Mouse (Mus musculus) heart, postnatal 25 days (tissue): ENCODE measurements around the gene Aldoart2. TPM values are rescaled to one million over a fixed set of nuclear protein-coding genes. Genes with fewer than 3 reads are reported as not detected.
A peak's percentile ranks its signal among the peaks of the same experiment; 100 is the strongest.
"Not testable (repeated sequence)": the region's sequence is repeated elsewhere in the genome, so short reads cannot be mapped to it uniquely, and the experiment has no call there.

Experiments used
- DNase-seq: peaks from one replicate; pipeline ENCODE4 v3.0.0; 2022; ENCODE audit warnings: low spot score
- intact Hi-C: fragments of 180-260 bp; cut with DNase I; formaldehyde crosslinking; loops from one replicate; pipeline ENCODE4 v1.15.1; 2025
- total RNA-seq, 2 experiments: library from RNA; stranded (reverse); gene quantifications; 2 replicates each; pipeline ENCODE4 v1.2.3; 2021

The Aldoart2 gene
- total RNA-seq, result not detected

DNA sequence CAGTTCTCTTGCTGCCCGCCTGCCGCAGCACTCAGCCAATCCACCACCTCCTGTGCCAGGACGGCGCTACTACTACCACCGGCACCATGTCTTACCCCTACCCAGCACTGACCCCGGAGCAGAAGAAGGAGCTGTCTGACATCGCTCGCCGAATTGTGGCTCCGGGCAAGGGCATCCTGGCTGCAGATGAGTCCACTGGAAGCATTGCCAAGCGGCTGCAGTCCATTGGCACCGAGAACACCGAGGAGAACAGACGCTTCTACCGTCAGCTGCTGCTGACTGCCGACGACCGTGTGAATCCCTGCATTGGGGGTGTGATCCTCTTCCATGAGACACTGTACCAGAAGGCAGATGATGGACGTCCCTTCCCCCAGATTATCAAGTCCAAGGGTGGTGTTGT is at the start of gene Aldoart2:
Gene Aldoart2 (plus strand): TSS at position 34 of the 400 bp plus-strand sequence.
- intact Hi-C loops, result no loop called here

DNA sequence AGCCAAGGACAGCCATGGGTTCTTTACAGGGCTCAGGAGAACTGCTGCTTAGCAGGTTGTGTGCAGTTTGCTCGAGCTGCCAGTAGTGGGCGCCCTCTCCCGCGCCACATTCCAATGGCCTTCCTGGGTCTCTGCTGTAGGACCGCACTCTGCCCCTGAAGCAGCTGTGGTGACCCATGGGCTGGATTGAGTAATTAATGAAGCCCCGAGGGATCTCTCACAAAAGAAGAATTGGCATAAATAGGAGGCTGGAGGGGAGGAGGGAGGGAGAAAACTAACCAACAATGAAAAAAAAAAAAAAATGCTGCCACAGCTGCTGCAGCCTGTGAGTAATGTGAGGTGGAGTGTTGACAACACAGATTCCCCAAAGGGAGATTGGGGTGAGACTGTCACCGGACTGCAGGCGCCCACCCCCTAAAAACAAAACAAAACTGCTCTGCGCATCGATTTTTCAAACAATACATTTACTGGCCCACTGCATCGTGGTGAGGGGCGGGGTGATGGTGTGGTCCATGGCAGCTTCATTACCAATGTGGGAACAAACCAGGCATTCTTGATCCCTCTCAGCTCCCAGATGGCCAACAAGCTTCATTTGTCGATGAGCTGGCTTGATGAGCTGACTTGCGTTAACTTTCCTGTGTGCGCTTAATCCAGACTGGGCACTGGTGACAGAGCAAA is 46.8 kb upstream of the Aldoart2 start:
- intact Hi-C loops, result no loop called here
- DNase-seq, result peak; percentile 19

More for the DNA sequence above, at the start of gene Aldoart2:
- DNase-seq, result no peak

DNA sequence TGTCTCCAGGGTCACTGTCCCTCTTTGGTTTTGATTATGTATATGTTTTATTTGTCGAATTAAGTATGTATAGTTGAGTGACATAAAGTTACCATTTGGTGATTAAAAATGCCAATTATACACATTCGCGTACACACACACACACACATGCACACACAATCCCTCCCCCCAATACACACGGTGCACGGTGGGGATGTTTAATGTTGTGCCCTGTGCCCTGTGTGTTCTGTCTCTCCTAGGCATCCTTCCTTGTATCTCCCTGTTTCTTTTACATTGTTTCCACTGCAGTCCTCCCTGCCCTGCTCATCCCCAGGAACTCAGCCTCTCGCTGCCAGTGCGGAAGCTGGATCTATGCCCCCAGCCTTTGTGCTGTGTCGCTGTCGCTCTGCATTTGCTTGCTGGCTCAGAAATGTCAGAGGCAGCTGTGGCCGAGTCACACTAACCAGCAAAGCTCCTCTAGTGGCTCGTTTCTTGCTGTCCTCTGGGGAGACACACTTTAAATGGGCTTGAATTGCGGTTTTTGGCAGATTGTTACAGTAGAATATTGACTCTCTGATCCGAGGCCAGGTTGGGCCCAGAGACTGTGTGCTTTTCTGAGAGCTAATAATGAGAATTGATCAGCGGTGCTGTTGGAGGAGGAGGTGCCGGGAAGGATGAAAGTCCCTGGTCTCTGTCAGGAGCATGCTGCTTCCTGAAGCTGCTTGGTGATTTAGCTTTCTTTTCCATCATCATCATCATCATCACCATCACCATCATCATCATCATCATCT is 37.9 kb upstream of the Aldoart2 start:
- intact Hi-C loops, result no loop called here
- DNase-seq, result no peak

DNA sequence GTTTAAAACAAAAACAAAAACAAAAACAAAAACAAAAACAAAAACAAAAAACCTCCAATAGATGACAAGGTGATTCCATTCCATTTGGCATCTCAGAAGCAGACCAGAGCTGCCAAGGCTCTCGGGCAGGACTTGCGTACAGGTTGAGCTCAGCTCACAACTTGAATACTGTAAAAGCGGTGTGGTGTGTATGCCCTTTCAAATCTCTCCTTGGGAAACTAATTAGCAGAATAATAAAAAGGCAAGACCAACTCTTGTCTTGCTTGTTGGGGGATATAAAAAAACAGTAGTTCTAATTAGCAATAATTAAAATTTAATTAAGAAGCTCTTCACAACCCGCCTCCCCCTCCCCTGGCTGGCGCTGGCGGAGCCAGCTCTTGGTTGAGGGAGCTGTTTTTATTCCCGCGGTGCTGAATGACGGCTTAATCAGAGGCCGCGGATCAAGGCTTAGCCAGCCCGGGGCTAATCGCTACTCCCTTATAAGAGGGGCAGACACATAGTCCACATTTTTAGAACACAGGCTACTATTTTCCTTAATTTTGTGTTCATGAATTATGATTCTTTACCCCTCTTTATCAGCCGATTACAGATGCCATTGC is 28.4 kb upstream of the Aldoart2 start:
- intact Hi-C loops, result no loop called here
- no peak for DNase-seq

DNA sequence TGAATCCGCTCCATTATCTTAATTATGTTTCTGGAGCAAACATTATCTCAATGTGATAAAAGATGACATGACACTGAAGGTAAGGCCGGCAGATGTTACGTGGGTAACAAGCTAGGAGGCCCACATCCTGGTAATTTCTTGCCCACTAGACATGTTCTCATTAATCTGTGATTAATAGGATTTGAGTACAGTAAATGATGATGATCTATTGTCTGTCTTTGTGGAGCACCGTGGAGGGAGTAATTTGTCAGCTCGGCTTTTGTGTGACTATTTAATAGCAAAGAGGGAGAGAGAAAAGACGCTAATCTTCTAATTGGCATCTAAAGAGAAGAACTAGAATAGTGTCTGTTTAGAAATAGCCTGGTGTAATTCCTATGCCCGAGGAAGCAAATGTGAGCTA is 27.3 kb upstream of the Aldoart2 start:
- intact Hi-C loops, result no loop called here

DNA sequence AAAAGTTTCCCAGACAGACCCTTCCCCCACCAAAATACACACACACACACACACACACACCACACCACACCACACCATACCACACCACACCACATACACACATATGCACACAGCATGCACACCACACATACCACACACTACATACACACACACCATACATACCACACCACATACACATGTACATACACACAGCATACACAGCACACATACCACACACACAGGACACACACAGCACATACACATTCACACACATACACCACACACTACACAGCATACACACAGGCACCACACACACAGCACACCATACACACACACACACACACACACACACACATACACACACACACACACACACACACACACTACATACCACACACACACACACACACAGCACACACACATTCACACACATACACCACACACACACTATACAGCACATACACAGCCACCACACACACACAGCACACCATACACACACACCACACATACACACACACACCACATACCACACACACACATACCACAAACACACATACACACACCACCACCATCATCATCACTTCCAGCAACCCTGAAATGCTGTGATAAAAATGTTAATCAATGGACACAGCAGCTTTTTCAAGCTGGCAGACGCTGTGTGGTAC is 26.6 kb upstream of the Aldoart2 start:
- intact Hi-C loops, result no loop called here

More for the DNA sequence above, 27.3 kb upstream of the Aldoart2 start:
- DNase-seq, result no peak

DNA sequence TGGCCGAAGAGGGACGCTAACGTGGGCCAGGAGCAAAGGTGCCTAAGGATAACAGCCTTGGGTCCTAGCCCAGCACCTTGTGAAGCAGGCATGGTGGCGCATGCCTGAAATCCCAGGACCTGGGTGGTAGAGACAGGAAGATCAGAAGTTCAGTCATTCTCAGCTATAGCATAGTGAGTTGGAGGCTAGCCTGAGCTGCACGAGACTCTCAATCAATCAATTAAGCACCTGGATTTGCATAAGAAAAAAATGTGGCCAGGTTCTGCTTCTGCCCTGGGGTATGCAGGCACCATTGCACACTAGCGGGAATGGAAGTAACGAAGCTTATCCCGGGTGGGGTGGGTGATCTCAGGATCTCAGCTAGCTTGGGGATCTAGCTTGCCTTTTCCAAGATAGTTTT is 25.9 kb upstream of the Aldoart2 start:
- no peak for DNase-seq
- intact Hi-C loops, result no loop called here

More for the DNA sequence above, 26.6 kb upstream of the Aldoart2 start:
- no peak for DNase-seq

DNA sequence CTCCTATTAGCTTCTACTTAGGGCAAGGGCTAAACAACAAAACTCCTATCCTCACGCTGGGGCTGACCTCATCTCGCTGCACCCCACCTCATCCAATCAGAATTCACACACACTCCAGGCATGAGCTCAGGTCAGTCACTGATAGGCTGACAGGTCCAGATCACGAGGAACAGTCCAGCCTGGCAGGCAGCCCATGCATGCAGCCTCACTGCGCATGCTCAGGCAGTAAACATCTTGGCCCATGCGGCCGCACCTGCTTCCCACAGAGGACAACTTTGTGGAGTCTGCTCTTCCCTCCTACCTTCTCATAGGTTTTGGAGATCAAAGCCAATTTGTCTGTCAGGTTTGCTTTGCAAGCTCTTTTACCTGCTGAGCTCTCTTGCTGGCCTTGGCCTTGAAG is 10.1 kb upstream of the Aldoart2 start:
- intact Hi-C loops, DNase-seq: not testable (repeated sequence)

DNA sequence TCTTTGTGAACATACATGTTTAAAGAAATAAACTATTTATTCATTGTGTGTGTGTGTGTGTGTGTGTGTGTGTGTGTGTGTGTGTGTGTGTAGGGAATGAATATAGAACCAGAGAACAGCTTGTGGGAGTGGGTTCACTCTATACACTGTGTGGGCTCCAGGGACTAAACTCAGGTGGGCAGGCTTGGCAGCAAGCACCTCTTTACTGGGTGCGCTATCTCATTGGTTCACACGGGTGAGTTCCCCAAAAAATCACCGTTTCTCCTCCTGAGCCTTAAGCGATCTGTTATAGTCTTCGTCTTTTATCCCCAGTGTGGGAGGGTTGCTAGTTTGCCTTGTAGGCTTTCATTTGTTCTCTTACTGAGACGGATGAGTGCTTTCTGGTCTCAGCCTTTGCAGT is 7.2 kb upstream of the Aldoart2 start:
- DNase-seq, result no peak
- intact Hi-C loops, result no loop called here

DNA sequence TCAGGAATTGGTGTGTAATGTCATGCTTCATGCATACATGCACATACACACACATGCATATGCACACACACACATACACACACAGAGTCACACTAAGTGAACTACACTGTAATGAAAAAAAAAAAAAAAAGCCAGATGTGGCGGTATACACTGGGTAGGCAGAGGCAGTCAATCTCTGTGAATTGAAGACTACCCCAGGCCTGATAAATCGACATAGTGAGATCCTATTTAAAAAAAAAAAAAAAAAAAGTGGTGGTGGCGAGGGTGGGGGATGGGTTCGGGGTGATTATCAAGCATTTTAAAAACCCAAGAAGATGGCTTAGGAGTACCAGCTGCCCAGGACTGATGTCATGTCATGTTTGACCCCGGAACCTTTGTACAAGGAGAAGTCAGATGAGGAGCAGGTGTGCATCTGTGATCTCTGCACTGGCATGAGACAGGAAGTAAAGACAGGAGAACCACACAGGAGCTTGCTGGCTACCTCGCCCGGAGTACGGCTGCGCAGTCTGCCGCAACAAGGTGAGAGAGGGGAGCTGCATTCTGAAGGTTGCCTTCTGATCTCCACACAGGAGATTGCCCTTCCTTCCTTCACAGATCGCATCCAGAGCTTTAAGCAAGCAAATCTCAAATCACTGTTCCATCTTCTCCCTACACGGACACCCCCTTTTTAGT is 5.7 kb upstream of the Aldoart2 start:
- intact Hi-C loops, result no loop called here
- no peak for DNase-seq

DNA sequence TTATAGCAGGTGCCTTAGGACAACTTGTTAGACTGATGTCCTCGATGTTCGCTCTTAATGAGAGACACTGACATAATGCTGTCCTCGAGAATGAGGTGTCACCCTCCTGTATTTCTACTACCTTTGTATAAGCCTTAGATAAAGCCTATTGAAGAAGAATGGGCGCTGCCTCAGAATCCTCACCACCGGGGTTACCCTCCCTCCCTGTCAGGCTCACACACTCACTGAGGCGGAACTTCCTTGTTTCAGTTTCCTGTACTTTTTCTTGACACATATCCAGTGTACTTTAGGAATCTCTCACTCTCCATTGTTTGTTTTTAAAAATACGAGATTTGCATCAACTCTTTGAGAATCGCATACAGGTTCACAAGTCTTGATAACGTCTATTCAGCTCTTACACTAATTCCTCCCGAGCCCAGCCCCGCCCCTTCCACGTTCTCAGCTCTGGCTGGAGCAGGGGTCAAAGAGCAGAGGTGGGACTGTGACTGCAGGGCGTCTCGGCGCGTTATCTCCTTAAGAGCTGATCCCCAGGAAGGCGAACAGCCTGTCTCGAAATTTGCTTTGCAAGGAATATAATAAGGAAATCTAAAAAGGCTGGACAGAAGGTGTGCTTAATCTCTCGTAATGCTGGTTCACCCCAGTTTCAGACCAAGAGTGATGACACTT is 4.9 kb upstream of the Aldoart2 start:
- DNase-seq, result no peak
- intact Hi-C loops, result no loop called here

DNA sequence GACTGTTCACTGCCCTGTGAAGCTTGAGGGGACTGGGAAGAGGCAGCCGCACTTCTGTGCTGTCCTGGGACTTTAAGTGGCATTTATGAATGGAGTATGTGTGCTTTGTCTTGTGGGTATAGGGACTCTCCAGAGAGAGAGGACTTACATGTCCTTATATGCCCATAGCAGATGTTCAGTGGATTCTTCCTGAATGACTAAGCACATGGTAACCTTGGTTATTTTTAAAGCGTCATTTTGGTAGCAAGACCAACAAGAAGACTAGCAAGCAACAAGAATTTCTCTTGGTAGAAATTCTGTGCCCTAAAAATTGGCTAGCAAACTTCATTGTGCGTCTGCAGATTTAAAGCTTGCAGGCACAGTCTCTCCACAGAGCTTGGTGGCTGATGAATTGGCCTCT is 1.3 kb upstream of the Aldoart2 start:
- DNase-seq, result no peak
- intact Hi-C loops, result no loop called here

DNA sequence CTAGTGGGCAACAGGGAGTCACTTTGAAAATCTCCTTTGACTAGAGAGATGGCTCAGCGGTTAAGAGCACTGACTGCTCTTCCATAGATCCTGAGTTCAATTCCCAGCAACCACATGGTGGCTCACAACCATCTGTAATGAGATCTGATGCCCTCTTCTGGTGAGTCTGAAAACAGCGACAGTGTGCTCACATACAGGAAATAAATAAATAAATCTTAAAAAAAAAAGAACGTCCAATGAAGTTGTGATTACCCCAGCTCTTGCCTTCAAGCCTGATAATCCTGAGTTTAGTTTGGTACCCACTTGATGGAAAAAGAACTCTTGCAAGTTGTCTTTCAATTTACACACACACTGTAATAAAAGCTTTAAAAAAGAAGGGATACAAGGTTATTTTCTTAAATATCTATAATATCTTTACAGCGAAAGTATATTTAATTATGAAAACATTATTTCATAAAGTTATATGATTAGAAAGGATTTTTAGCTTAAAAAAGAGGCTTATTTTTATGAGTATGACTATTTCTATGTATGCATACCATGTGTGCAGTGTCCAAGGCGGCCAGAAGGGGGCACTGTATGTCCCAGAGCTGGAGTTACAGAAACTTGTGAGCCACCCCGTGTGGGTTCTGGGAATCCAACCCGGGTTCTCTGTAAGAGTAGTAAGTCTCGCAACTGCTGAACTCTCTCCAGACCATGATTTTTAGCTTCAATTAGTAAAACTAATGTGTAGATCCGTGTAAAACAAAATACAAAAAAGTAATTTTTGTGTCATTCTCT is 664 bp upstream of the Aldoart2 start:
- no peak for DNase-seq
- intact Hi-C loops, result no loop called here

DNA sequence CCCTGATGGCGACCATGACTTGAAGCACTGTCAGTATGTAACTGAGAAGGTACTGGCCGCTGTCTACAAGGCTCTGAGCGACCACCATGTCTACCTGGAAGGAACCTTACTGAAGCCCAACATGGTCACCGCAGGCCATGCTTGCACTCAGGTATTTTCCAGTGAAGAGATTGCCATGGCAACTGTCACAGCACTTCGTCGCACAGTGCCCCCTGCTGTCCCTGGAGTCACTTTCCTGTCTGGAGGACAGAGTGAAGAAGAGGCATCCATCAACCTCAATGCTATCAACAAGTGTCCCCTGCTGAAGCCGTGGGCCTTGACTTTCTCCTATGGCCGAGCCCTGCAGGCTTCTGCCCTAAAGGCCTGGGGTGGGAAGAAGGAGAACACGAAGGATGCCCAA is 828 bp downstream of the Aldoart2 start:
- no peak for DNase-seq
- intact Hi-C loops, result no loop called here

DNA sequence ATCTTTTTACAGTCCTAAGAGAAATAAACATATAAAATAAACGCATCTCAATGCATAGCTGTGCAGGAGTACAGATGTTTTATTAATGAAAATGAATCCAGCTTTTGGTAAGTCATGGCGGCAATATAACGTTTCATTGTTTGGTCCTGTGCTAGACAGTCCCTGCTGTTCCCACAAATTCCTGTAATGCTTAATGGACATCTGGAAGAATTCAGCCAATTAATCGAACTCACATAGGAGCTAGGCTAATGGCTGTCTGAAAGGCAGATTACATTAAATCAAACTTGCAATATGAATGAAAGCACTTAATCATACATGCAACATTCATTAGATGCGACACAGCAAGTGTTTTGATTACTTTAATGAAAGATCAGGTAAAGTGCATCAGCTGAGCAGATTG is 1.8 kb downstream of the Aldoart2 start:
- intact Hi-C loops, result no loop called here
- DNase-seq, result no peak

DNA sequence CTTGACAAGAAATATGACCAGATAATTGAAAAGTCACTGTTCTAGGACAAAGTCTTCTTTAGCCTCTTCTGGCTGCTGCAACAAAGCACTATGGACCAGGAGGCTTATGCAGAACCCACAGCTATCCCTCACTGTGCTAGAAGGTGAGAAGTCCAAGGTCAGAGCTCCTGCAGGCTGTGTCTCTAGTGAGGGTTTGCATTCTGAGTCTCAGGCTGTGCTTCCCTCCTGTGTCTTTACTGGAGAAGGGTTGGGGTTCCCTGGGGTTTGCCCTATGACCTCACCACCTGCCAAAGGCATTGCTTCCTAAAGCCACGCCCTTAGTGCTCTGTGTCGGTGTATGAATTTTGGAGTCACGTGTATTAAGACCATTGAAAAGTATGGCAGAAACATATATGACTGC is 3.4 kb downstream of the Aldoart2 start:
- DNase-seq, result no peak
- intact Hi-C loops, result no loop called here

DNA sequence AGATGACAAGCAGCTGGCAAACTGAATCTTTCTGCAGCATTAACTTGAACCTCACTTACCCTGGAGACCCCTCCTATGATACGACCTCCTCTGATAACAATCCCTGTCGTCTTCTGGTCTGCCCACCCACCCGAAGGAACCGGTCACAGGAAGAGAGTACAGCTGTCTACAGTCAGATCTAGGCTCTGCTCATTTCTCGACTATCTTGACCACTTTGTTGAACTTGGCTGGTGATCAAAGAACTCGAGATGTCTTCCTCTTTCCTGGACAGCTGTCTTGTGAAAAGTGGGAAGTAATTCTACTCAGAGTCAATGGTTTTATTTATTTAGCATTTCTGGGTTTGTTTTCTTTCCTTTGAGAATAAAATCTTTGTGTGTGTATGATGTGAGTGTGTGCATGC is 4.6 kb downstream of the Aldoart2 start:
- no peak for DNase-seq
- intact Hi-C loops, result no loop called here

DNA sequence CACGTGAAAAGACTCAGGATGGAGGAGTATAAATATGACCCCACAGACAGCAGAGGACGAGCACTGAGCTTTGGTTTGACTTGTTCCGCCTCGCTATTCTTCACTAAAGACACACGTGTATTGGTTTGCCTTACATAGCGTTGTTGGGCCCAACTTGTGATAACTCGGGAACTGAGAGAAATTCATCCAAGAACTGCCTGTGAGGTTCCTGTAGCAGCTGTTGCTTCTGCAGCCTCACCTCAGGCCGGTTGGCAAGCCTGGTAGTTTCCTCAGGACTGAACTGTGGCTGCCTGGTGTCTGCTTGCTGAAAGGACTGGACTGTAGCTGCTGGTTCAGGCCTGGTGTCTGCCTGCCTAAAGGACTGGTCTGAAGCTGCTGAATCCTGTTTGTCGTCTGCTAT is 5.6 kb downstream of the Aldoart2 start:
- no peak for DNase-seq
- intact Hi-C loops, result no loop called here

DNA sequence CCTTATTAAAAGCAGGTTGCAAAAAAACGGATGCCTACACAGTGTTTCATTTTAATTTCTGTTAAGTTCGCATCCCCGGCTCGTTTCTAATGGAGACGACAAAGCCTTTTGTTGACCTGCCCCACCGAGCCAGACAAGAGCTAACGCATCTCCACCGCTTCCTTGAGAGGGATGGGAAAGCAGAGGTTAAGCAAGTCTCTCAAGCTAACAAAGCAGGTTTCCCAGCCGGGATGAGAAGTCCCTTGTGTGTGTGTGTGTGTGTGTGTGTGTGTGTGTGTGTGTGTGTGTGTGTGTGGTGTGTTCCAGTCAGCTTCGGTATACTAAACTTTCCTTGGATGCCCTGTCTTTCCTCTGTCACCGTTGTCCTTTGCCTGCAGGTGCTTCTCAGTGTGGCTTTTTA is 6.1 kb downstream of the Aldoart2 start:
- intact Hi-C loops, result no loop called here
- no peak for DNase-seq
